Mouse (Mus musculus): ENCODE data around the gene Farsb. TPM values are rescaled to one million over a fixed set of nuclear protein-coding genes. Genes with fewer than 3 reads are reported as not detected.

The Farsb gene
- total RNA-seq, 1 experiment from 2014 or later, result 29.2 TPM

GRCm38 (mm10) chr1:78501036-78501435, 12.3 kb upstream of the Farsb start:
- ATAC-seq (ENCODE audit: extremely low read depth, insufficient number of reproducible peaks, low FRiP score, poor library complexity, severe bottlenecking), result no peak

GRCm38 (mm10) chr1:78490143-78490542, 1.4 kb upstream of the Farsb start:
- peak; percentile 18; the same call in 1 of the 2 replicates for ATAC-seq (ENCODE audit: extremely low read depth, insufficient number of reproducible peaks, low FRiP score, poor library complexity, severe bottlenecking)

GRCm38 (mm10) chr1:78488427-78488751, 308 bp downstream of the Farsb start:
- no peak for ATAC-seq (ENCODE audit: extremely low read depth, insufficient number of reproducible peaks, low FRiP score, poor library complexity, severe bottlenecking)

- no peak for ATAC-seq (ENCODE audit: extremely low read depth, insufficient number of reproducible peaks, low FRiP score, poor library complexity, severe bottlenecking)
Observed at GRCm38 (mm10) chr1:78484361-78484760, 4.3 kb downstream of the Farsb start.

- no peak for ATAC-seq (ENCODE audit: extremely low read depth, insufficient number of reproducible peaks, low FRiP score, poor library complexity, severe bottlenecking)
Observed at GRCm38 (mm10) chr1:78483430-78483829, 5.3 kb downstream of the Farsb start.

- no peak for ATAC-seq (ENCODE audit: extremely low read depth, insufficient number of reproducible peaks, low FRiP score, poor library complexity, severe bottlenecking)
Observed at GRCm38 (mm10) chr1:78472441-78472840, 16.3 kb downstream of the Farsb start.

GRCm38 (mm10) chr1:78454659-78455058, 34.0 kb downstream of the Farsb start:
- ATAC-seq (ENCODE audit: extremely low read depth, insufficient number of reproducible peaks, low FRiP score, poor library complexity, severe bottlenecking), result 0 out of 2 replicates have a peak, but pooled peaks have one; percentile 30

- ATAC-seq (ENCODE audit: extremely low read depth, insufficient number of reproducible peaks, low FRiP score, poor library complexity, severe bottlenecking), result no peak
Observed at GRCm38 (mm10) chr1:78453886-78454285, 34.8 kb downstream of the Farsb start.

- ATAC-seq (ENCODE audit: extremely low read depth, insufficient number of reproducible peaks, low FRiP score, poor library complexity, severe bottlenecking), result no peak
Observed at GRCm38 (mm10) chr1:78452544-78452943, 36.2 kb downstream of the Farsb start.

- no peak for ATAC-seq (ENCODE audit: extremely low read depth, insufficient number of reproducible peaks, low FRiP score, poor library complexity, severe bottlenecking)
Observed at GRCm38 (mm10) chr1:78451070-78451854, 37.4 kb downstream of the Farsb start.

GRCm38 (mm10) chr1:78448091-78448490, 40.6 kb downstream of the Farsb start:
- ATAC-seq (ENCODE audit: extremely low read depth, insufficient number of reproducible peaks, low FRiP score, poor library complexity, severe bottlenecking), result no peak

GRCm38 (mm10) chr1:78446742-78447141, 42.0 kb downstream of the Farsb start:
- no peak for ATAC-seq (ENCODE audit: extremely low read depth, insufficient number of reproducible peaks, low FRiP score, poor library complexity, severe bottlenecking)

GRCm38 (mm10) chr1:78446232-78446631, 42.5 kb downstream of the Farsb start:
- no peak for ATAC-seq (ENCODE audit: extremely low read depth, insufficient number of reproducible peaks, low FRiP score, poor library complexity, severe bottlenecking)

GRCm38 (mm10) chr1:78443056-78443455, 45.6 kb downstream of the Farsb start:
- no peak for ATAC-seq (ENCODE audit: extremely low read depth, insufficient number of reproducible peaks, low FRiP score, poor library complexity, severe bottlenecking)

- ATAC-seq (ENCODE audit: extremely low read depth, insufficient number of reproducible peaks, low FRiP score, poor library complexity, severe bottlenecking), result no peak
Observed at GRCm38 (mm10) chr1:78440716-78441115, 48.0 kb downstream of the Farsb start.

GRCm38 (mm10) chr1:78437150-78437549, 51.5 kb downstream of the Farsb start:
- no peak for ATAC-seq (ENCODE audit: extremely low read depth, insufficient number of reproducible peaks, low FRiP score, poor library complexity, severe bottlenecking)

GRCm38 (mm10) chr1:78436445-78436844, 52.3 kb downstream of the Farsb start:
- no peak for ATAC-seq (ENCODE audit: extremely low read depth, insufficient number of reproducible peaks, low FRiP score, poor library complexity, severe bottlenecking)

GRCm38 (mm10) chr1:78435967-78436366, 52.7 kb downstream of the Farsb start:
- peak; percentile 96 for ATAC-seq (ENCODE audit: extremely low read depth, insufficient number of reproducible peaks, low FRiP score, poor library complexity, severe bottlenecking)

GRCm38 (mm10) chr1:78433472-78433871, 55.2 kb downstream of the Farsb start:
- ATAC-seq (ENCODE audit: extremely low read depth, insufficient number of reproducible peaks, low FRiP score, poor library complexity, severe bottlenecking), result no peak

GRCm38 (mm10) chr1:78428851-78429250, 59.8 kb downstream of the Farsb start:
- ATAC-seq (ENCODE audit: extremely low read depth, insufficient number of reproducible peaks, low FRiP score, poor library complexity, severe bottlenecking), result no peak

- no peak for ATAC-seq (ENCODE audit: extremely low read depth, insufficient number of reproducible peaks, low FRiP score, poor library complexity, severe bottlenecking)
Observed at GRCm38 (mm10) chr1:78426841-78427240, 61.9 kb downstream of the Farsb start.
